Mouse (Mus musculus) heart, embryonic 16.5 days (tissue): ENCODE results near the gene Gli2. TPM values are rescaled to one million over a fixed set of nuclear protein-coding genes. Genes with fewer than 3 reads are reported as not detected.

Source experiments
- ATAC-seq: fragments of 200-750 bp; cut with Nextera tagmentation; replicated peaks from 2 replicates; pipeline ENCODE4 v1.8.0; 2017; ENCODE audit warnings: moderate number of reproducible peaks; ENCODE audit not compliant: insufficient read depth, low FRiP score; ENCODE audit errors: extremely low read depth
- H3K27ac ChIP-seq: fragments of 300-500 bp; sonication (generic); 2 replicates; pipeline ENCODE4 v1.5.1; 2014; ENCODE audit warnings: mild to moderate bottlenecking, low read length, control low read depth, moderate library complexity
- H3K27me3 ChIP-seq: fragments of 300-500 bp; sonication (generic); 2 replicates; pipeline ENCODE4 v1.6.1; 2014; ENCODE audit warnings: low read length, mixed read lengths; ENCODE audit not compliant: control insufficient read depth, insufficient read depth
- H3K36me3 ChIP-seq: fragments of 300-500 bp; sonication (generic); 2 replicates; pipeline ENCODE4 v1.6.1; 2014; ENCODE audit not compliant: control insufficient read depth, insufficient read depth
- H3K4me1 ChIP-seq: fragments of 300-500 bp; sonication (generic); 2 replicates; pipeline ENCODE4 v1.6.1; 2014; ENCODE audit warnings: low read length, mixed read lengths; ENCODE audit not compliant: control insufficient read depth, insufficient read depth
- H3K4me2 ChIP-seq: fragments of 300-500 bp; sonication (generic); 2 replicates; pipeline ENCODE4 v1.6.1; 2014; ENCODE audit warnings: low read depth, mild to moderate bottlenecking, control low read depth, low read length
- H3K4me3 ChIP-seq: fragments of 300-500 bp; sonication (generic); 2 replicates; pipeline ENCODE4 v1.5.1; 2014; ENCODE audit warnings: mild to moderate bottlenecking, control low read depth, low read length
- H3K9ac ChIP-seq: fragments of 300-500 bp; sonication (generic); 2 replicates; pipeline ENCODE4 v1.6.1; 2014; ENCODE audit warnings: low read length, control low read depth
- H3K9me3 ChIP-seq: fragments of 300-500 bp; sonication (generic); replicated peaks from 2 replicates; pipeline ENCODE4 v1.6.1; 2016; ENCODE audit warnings: low read length; ENCODE audit not compliant: control insufficient read depth
- WGBS: fragments of 180-500 bp; shearing (Covaris S2); extraction: QIAGEN DNeasy Blood & Tissue Kit; methylation state at CpG from one replicate; pipeline ENCODE4 v1.1.7; 2014; 5-methylcytosine and 5-hydroxymethylcytosine counted together
- polyA plus RNA-seq: library from polyadenylated mRNA; unstranded; fragments of >200 nt; fragmentation: Nextera tagmentation; extraction: Ambion mirVana; gene quantifications from 2 replicates; pipeline ENCODE4 v1.2.1, GENCODE M21; 2015

The Gli2 gene
- polyA plus RNA-seq, 1 experiment from 2014 or later = 3.1 TPM

- 87% methylated on average over 7 of the region's 7 CpGs for WGBS
- peaks cover 5% of the 10 kb centered on the region; the same call in 1 of the 2 replicates for H3K4me1 ChIP-seq
- no peak for ATAC-seq
Measured at GRCm38 (mm10) chr1:119077933-119078332, 24.5 kb upstream of the Gli2 start.

GRCm38 (mm10) chr1:119076333-119076732 is 22.9 kb upstream of the Gli2 start:
- H3K27me3 ChIP-seq = peaks cover 10% of the 10 kb centered on the region
- H3K9me3 ChIP-seq = no peaks in the 10 kb centered on the region
- H3K4me2 ChIP-seq = no peak overlapping the region
- no peak overlapping the region for H3K9ac ChIP-seq
- peaks cover 5% of the 10 kb centered on the region; the same call in 1 of the 2 replicates for H3K4me1 ChIP-seq
- ATAC-seq = no peak
- no peak overlapping the region for H3K4me3 ChIP-seq
- no peaks in the 10 kb centered on the region for H3K36me3 ChIP-seq
- WGBS = 77% methylated on average over 4 of the region's 4 CpGs
- H3K27ac ChIP-seq = no peak overlapping the region

More at GRCm38 (mm10) chr1:119077933-119078332, 24.5 kb upstream of the Gli2 start:
- no peaks in the 10 kb centered on the region for H3K9me3 ChIP-seq
- H3K4me3 ChIP-seq = no peak overlapping the region
- no peak overlapping the region for H3K4me2 ChIP-seq
- no peak overlapping the region for H3K27ac ChIP-seq
- peaks cover 10% of the 10 kb centered on the region for H3K27me3 ChIP-seq
- no peaks in the 10 kb centered on the region for H3K36me3 ChIP-seq
- H3K9ac ChIP-seq = no peak overlapping the region

GRCm38 (mm10) chr1:119075916-119076315 is 22.5 kb upstream of the Gli2 start:
- Histone ChIP-seq H3K27me3 (peaks cover 10% of the 10 kb centered on the region), H3K9ac (no peak overlapping the region), H3K9me3 (no peaks in the 10 kb centered on the region), H3K4me1 (peaks cover 5% of the 10 kb centered on the region; the same call in 1 of the 2 replicates), H3K4me2 (no peak overlapping the region), H3K36me3 (no peaks in the 10 kb centered on the region), H3K4me3 (no peak overlapping the region), H3K27ac (no peak overlapping the region)
- 56% methylated on average over 3 of the region's 3 CpGs for WGBS
- ATAC-seq = no peak

- Histone ChIP-seq H3K4me1 (peaks cover 5% of the 10 kb centered on the region; the same call in 1 of the 2 replicates), H3K27ac (no peak overlapping the region), H3K4me3 (no peak overlapping the region), H3K36me3 (no peaks in the 10 kb centered on the region), H3K9me3 (no peaks in the 10 kb centered on the region), H3K9ac (no peak overlapping the region), H3K27me3 (peaks cover 10% of the 10 kb centered on the region), H3K4me2 (no peak overlapping the region)
- 31% methylated on average over 7 of the region's 7 CpGs for WGBS
- no peak for ATAC-seq
Measured at GRCm38 (mm10) chr1:119075500-119075899, 22.1 kb upstream of the Gli2 start.

GRCm38 (mm10) chr1:119074910-119075309 is 21.5 kb upstream of the Gli2 start:
- ATAC-seq = no peak
- H3K9ac ChIP-seq = no peak overlapping the region
- H3K27me3 ChIP-seq = peaks cover 10% of the 10 kb centered on the region
- 56% methylated on average over 6 of the region's 6 CpGs for WGBS
- no peaks in the 10 kb centered on the region for H3K9me3 ChIP-seq
- H3K4me1 ChIP-seq = peaks cover 5% of the 10 kb centered on the region; the same call in 1 of the 2 replicates
- H3K4me2 ChIP-seq = no peak overlapping the region
- H3K4me3 ChIP-seq = no peak overlapping the region
- H3K27ac ChIP-seq = no peak overlapping the region
- no peaks in the 10 kb centered on the region for H3K36me3 ChIP-seq

- H3K9ac ChIP-seq = no peak overlapping the region
- H3K4me2 ChIP-seq = no peak overlapping the region
- ATAC-seq = no peak
- no peak overlapping the region for H3K4me3 ChIP-seq
- H3K9me3 ChIP-seq = no peaks in the 10 kb centered on the region
- peaks cover 5% of the 10 kb centered on the region; the same call in 1 of the 2 replicates for H3K4me1 ChIP-seq
- H3K27ac ChIP-seq = no peak overlapping the region
- WGBS = 81% methylated on average over 7 of the region's 7 CpGs
- no peaks in the 10 kb centered on the region for H3K36me3 ChIP-seq
- H3K27me3 ChIP-seq = peaks cover 10% of the 10 kb centered on the region
Measured at GRCm38 (mm10) chr1:119073876-119074275, 20.5 kb upstream of the Gli2 start.

GRCm38 (mm10) chr1:119064892-119065671 is 11.7 kb upstream of the Gli2 start:
- no peaks in the 10 kb centered on the region for H3K36me3 ChIP-seq
- no peak overlapping the region for H3K4me2 ChIP-seq
- ATAC-seq = no peak

GRCm38 (mm10) chr1:119056491-119056890 is 3.1 kb upstream of the Gli2 start:
- Histone ChIP-seq H3K4me1 (peaks cover 15% of the 10 kb centered on the region), H3K4me2 (no peak overlapping the region), H3K9me3 (no peaks in the 10 kb centered on the region), H3K36me3 (no peaks in the 10 kb centered on the region), H3K9ac (no peak overlapping the region), H3K27me3 (peaks cover 15% of the 10 kb centered on the region), H3K27ac (no peak overlapping the region), H3K4me3 (no peak overlapping the region)
- ATAC-seq = no peak
- WGBS = 57% methylated on average over 8 of the region's 8 CpGs

More at GRCm38 (mm10) chr1:119064892-119065671, 11.7 kb upstream of the Gli2 start:
- Histone ChIP-seq H3K27me3 (peaks cover 4% of the 10 kb centered on the region; the same call in 1 of the 2 replicates), H3K9me3 (no peaks in the 10 kb centered on the region), H3K27ac (no peak overlapping the region), H3K4me3 (no peak overlapping the region), H3K9ac (no peak overlapping the region), H3K4me1 (no peaks in the 10 kb centered on the region)
- 64% methylated on average over 20 of the region's 20 CpGs for WGBS

GRCm38 (mm10) chr1:119055801-119056200 is 2.4 kb upstream of the Gli2 start:
- H3K27ac ChIP-seq = no peak overlapping the region
- H3K4me3 ChIP-seq = no peak overlapping the region
- no peaks in the 10 kb centered on the region for H3K36me3 ChIP-seq
- WGBS = 86% methylated on average over 4 of the region's 4 CpGs
- no peak overlapping the region for H3K4me2 ChIP-seq
- H3K27me3 ChIP-seq = peaks cover 22% of the 10 kb centered on the region
- no peaks in the 10 kb centered on the region for H3K9me3 ChIP-seq
- peaks cover 17% of the 10 kb centered on the region for H3K4me1 ChIP-seq
- ATAC-seq = no peak
- no peak overlapping the region for H3K9ac ChIP-seq
